Mouse (Mus musculus) intestine, embryonic 15.5 days (tissue): ENCODE measurements around the gene C1rl. TPM values are rescaled to one million over a fixed set of nuclear protein-coding genes. Genes with fewer than 3 reads are reported as not detected.

Source experiments
- polyA plus RNA-seq: library from polyadenylated mRNA; unstranded; fragments of >200 nt; fragmentation: Nextera tagmentation; extraction: Ambion mirVana; gene quantifications from 2 replicates; pipeline ENCODE4 v1.2.1, GENCODE M21; 2015

C1rl gene
- polyA plus RNA-seq, 1 experiment from 2014 or later: 2.3 TPM

Other genes with a start within 250 kb of the C1rl start
- gene Cd163, start 188.5 kb upstream of the C1rl start, polyA plus RNA-seq: 0.48 and 0.51 TPM in 2 replicates
- gene Pex5, start 78.0 kb upstream of the C1rl start, polyA plus RNA-seq: 41.3 and 41.8 TPM in 2 replicates
- 4.7 and 5.4 TPM in 2 replicates for gene Clstn3, start 28.3 kb upstream of the C1rl start, polyA plus RNA-seq
- 3.6 and 4.0 TPM in 2 replicates for gene C1ra, start 19.3 kb downstream of the C1rl start, polyA plus RNA-seq
- 5.4 and 5.8 TPM in 2 replicates for gene C1s1, start 49.2 kb downstream of the C1rl start, polyA plus RNA-seq
- gene C1rb, start 77.2 kb downstream of the C1rl start, polyA plus RNA-seq: not detected in 2 replicates
- not detected in 2 replicates for gene C1s2, start 143.0 kb downstream of the C1rl start, polyA plus RNA-seq
- 134 and 145 TPM in 2 replicates for gene Lpcat3, start 169.9 kb downstream of the C1rl start, polyA plus RNA-seq
- 225 and 231 TPM in 2 replicates for gene Emg1, start 219.1 kb downstream of the C1rl start, polyA plus RNA-seq
- gene Phb2, start 219.2 kb downstream of the C1rl start, polyA plus RNA-seq: 497 and 503 TPM in 2 replicates
- 16.7 and 17.7 TPM in 2 replicates for gene Ptpn6, start 245.6 kb downstream of the C1rl start, polyA plus RNA-seq
- gene Grcc10, start 248.3 kb downstream of the C1rl start, polyA plus RNA-seq: 337 and 341 TPM in 2 replicates